Mouse (Mus musculus) lung, postnatal 0 days (tissue): Measurements from ENCODE around the gene Gabre. TPM values are rescaled to one million over a fixed set of nuclear protein-coding genes. Genes with fewer than 3 reads are reported as not detected.

Experiments
- ATAC-seq: fragments of 200-750 bp; cut with Nextera tagmentation; 2 replicates; pipeline ENCODE4 v1.8.0; 2017; ENCODE audit warnings: moderate library complexity
- DNase-seq: peaks from one replicate; pipeline ENCODE4 v3.0.0-alpha.2; 2016; ENCODE audit warnings: low spot score
- H3K27ac ChIP-seq: fragments of 300-500 bp; sonication (generic); 2 replicates; pipeline ENCODE4 v1.5.1; 2014; ENCODE audit warnings: antibody characterized with exemption, mild to moderate bottlenecking, low read length, mixed read lengths
- H3K27me3 ChIP-seq: fragments of 300-500 bp; sonication (generic); replicated peaks from 2 replicates; pipeline ENCODE4 v1.6.1; 2014; ENCODE audit warnings: low read length, mixed read lengths; ENCODE audit not compliant: insufficient read depth
- H3K36me3 ChIP-seq: fragments of 300-500 bp; sonication (generic); 2 replicates; pipeline ENCODE4 v1.6.1; 2014; ENCODE audit warnings: low read length, mixed read lengths; ENCODE audit not compliant: insufficient read depth
- H3K4me1 ChIP-seq: fragments of 300-500 bp; sonication (generic); 2 replicates; pipeline ENCODE4 v1.6.1; 2014; ENCODE audit warnings: antibody characterized with exemption, low read depth, low read length, mixed read lengths; ENCODE audit not compliant: insufficient read depth
- H3K4me2 ChIP-seq: fragments of 300-500 bp; sonication (generic); replicated peaks from 2 replicates; pipeline ENCODE4 v1.6.1; 2014; ENCODE audit warnings: low read depth, mild to moderate bottlenecking, low read length, moderate library complexity, mixed read lengths
- H3K4me3 ChIP-seq: fragments of 300-500 bp; sonication (generic); 2 replicates; pipeline ENCODE4 v1.5.1; 2014; ENCODE audit warnings: low read depth, low read length
- H3K9ac ChIP-seq: fragments of 300-500 bp; sonication (generic); replicated peaks from 2 replicates; pipeline ENCODE4 v1.6.1; 2014; ENCODE audit warnings: low read depth, mild to moderate bottlenecking
- H3K9me3 ChIP-seq: fragments of 300-500 bp; sonication (generic); 2 replicates; pipeline ENCODE4 v1.6.1; 2016; ENCODE audit warnings: low read length, mixed read lengths
- CTCF ChIP-seq: IDR thresholded peaks from 2 replicates; pipeline ENCODE4 v1.5.1; 2016; ENCODE audit warnings: antibody characterized with exemption, mild to moderate bottlenecking
- EP300 ChIP-seq: IDR thresholded peaks from 2 replicates; pipeline ENCODE4 v1.6.1; 2016; ENCODE audit warnings: antibody characterized with exemption, mild to moderate bottlenecking, control low read depth
- WGBS: fragments of 180-500 bp; shearing (Covaris S2); extraction: QIAGEN DNeasy Blood & Tissue Kit; methylation state at CpG from one replicate; pipeline ENCODE4 v1.1.7; 2014; 5-methylcytosine and 5-hydroxymethylcytosine counted together
- microRNA counts: library from miRNA; unstranded; fragments of <30 nt; microRNA quantifications from one replicate; lab custom pipeline; 2015
- microRNA-seq: library from miRNA; unstranded; fragments of <30 nt; microRNA quantifications from one replicate; pipeline ENCODE4, GENCODE M21; 2016
- polyA plus RNA-seq: library from polyadenylated mRNA; unstranded; fragments of >200 nt; fragmentation: Nextera tagmentation; extraction: Ambion mirVana; gene quantifications from 2 replicates; pipeline ENCODE4 v1.2.1, GENCODE M21; 2015

Gene Gabre
- 1.8 and 3.1 TPM in 2 replicates for polyA plus RNA-seq

DNA sequence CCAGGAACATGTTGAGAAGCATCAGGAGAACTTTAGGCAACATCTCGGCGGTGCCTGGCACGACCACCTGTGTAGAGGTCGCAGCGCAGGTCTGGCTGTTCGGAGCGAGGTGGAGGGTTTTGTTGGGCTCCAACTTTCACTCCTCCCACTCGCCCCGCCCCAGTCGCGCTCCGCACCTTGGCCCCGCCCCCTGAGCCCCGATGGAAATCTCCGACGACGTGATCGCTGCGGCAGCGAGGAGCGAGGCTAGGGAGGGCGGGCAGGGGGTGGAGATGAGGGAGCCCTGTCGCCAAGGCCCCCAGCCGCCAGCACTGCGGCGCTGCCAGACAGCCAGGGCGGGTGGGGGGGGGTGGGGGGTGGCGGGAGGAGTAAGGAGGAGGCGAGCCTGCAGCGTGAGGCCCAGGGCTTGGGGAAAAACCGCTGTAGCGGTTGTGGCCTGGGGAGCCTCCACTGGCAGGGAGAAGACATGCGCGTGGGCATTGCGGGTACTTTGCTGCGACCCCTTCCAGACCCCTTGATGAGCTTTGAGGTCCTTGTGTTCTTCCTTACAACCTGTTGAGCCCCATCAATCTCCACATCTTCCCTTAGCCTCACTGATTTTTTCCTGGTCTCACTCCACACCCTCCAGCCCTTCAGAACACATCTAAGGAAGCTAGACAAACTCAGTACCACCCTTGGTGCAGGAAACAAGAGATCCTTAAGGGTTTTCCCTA, at the start of gene Gabre:
Gene Gabre, minus strand, starts transcription at position 145 of the 713 bp plus-strand sequence.
- Histone ChIP-seq H3K27me3 (no peaks in the 10 kb centered on the region), H3K9me3 (no peaks in the 10 kb centered on the region), H3K27ac (no peak within 1 kb of the TSS), H3K4me1 (no peaks in the 10 kb centered on the region), H3K4me3 (peak within 1 kb of the TSS; percentile 43), H3K36me3 (no peaks in the 10 kb centered on the region), H3K9ac (no peak within 1 kb of the TSS), H3K4me2 (peak within 1 kb of the TSS; percentile 64)
- DNase-seq (peak; percentile 57), ATAC-seq (peak; percentile 87)
- WGBS: 16% methylated on average over 10 of the region's 36 CpGs
- TF ChIP-seq CTCF (no peak), EP300 (no peak)

GRCm38 (mm10) chrX:72297812-72298211, 23.2 kb upstream of the Gabre start:
- no peaks in the 10 kb centered on the region for H3K36me3 ChIP-seq
- no peak overlapping the region for H3K27ac ChIP-seq
- DNase-seq (no peak), ATAC-seq (no peak)
- no peaks in the 10 kb centered on the region for H3K4me1 ChIP-seq
- H3K9me3 ChIP-seq: no peaks in the 10 kb centered on the region
- no peak overlapping the region for H3K9ac ChIP-seq
- no peaks in the 10 kb centered on the region for H3K27me3 ChIP-seq
- TF ChIP-seq EP300: no peak
- no peak overlapping the region for H3K4me2 ChIP-seq
- WGBS: 64% methylated on average over 2 of the region's 2 CpGs
- no peak overlapping the region for H3K4me3 ChIP-seq

DNA sequence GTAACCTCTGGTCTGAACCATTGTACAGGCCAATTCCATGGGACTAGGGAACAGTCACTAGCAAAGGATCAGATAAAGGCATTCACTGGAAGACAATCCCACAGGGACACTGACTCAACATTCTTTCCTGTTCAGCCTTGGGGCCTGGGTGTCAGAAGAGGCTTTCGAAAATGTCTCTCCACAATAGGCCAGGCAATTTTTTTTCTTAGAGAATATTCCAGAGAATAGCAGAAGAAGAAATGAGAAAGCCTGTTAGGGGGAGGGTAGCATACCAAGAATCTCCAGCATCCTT, 715 bp upstream of the Gabre start:
- WGBS: 89% methylated on average over 1 of the region's 1 CpGs
- no peak overlapping the region for H3K27ac ChIP-seq
- no peak for TF ChIP-seq EP300
- TF ChIP-seq CTCF: no peak
- no peaks in the 10 kb centered on the region for H3K9me3 ChIP-seq
- no peaks in the 10 kb centered on the region for H3K36me3 ChIP-seq
- no peak overlapping the region for H3K4me3 ChIP-seq
- no peak overlapping the region for H3K9ac ChIP-seq
- DNase-seq (no peak), ATAC-seq (no peak)
- H3K4me1 ChIP-seq: no peaks in the 10 kb centered on the region
- H3K4me2 ChIP-seq: peak overlapping the region; percentile 64; the same call in 1 of the 2 replicates
- H3K27me3 ChIP-seq: no peaks in the 10 kb centered on the region

DNA sequence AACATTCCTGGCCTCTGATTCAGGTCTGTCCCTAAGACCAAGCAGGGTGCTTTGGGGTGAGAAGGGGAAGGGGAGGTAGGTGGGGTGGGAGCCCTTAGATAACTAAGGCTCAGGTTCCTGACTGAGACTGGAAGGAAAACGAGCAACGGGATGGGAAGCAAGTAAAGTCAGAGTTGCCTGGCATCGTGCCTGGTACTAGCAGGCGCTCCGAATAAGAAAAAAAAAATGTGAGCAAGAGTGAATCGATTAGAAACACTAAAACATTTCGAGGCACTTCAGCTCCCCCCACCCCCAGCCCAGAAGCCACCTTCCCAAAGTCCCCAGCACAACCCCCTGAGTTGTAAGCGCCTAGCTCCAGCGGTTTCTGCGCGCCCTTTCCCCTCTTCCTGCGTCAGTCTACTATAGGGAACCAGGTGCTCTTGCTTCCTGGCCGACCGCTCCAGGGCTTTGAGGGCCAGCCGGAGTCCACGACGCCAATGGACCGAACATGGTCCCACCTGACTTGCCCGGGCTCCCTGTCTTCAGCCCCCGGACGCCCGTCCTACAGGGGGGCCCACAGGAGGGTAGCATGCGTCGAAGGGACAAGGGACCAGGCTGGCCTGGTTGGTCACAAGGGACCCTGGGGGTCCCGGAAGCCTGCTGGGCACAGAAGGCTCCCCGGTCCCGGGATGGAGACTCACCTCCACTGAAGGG, 491 bp downstream of the Gabre start:
- Histone ChIP-seq H3K36me3 (no peaks in the 10 kb centered on the region), H3K27me3 (no peaks in the 10 kb centered on the region), H3K4me2 (peak overlapping the region; percentile 64), H3K4me1 (no peaks in the 10 kb centered on the region), H3K9me3 (no peaks in the 10 kb centered on the region), H3K9ac (no peak overlapping the region), H3K4me3 (peak overlapping the region; percentile 43), H3K27ac (no peak overlapping the region)
- 16% methylated on average over 21 of the region's 27 CpGs for WGBS
- peak; percentile 52 for ATAC-seq
- DNase-seq: peak; percentile 10
- TF ChIP-seq EP300 (no peak), CTCF (no peak)

- no peaks in the 10 kb centered on the region for H3K36me3 ChIP-seq
- H3K27ac ChIP-seq: no peak overlapping the region
- H3K4me2 ChIP-seq: no peak overlapping the region
- no peaks in the 10 kb centered on the region for H3K9me3 ChIP-seq
- H3K4me1 ChIP-seq: no peaks in the 10 kb centered on the region
- TF ChIP-seq CTCF (no peak), EP300 (no peak)
- H3K9ac ChIP-seq: no peak overlapping the region
- no peaks in the 10 kb centered on the region for H3K27me3 ChIP-seq
- ATAC-seq: no peak
- DNase-seq: no peak
- no peak overlapping the region for H3K4me3 ChIP-seq
- WGBS: 84% methylated on average over 10 of the region's 11 CpGs
These were observed 4.0 kb downstream of the Gabre start for GRCm38 (mm10) chrX:72270637-72271036.

DNA sequence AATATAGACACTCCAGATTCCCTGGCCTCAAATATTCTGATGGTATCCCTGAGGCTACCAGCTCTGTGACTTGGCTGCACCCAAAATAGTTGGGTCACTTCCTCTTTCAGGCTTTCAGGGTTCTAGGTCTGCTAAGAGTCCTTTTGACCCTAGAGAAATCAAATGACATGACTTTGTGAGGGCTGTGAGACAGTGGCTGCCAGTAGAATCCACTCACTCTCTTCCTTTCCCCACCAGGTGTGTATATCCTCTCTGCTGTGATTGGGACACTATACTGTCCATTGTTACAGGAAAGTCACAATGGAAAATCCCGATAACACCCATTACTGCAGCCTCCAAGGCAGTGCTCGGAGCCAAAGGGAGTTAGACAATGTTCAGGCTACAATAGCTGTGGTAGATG, 52.9 kb downstream of the Gabre start, which contains the start of gene Magea4:
Gene Magea4, plus strand, starts transcription at position 301 of the 400 bp plus-strand sequence.
- no peak for ATAC-seq
- H3K9ac ChIP-seq: no peak within 1 kb of the TSS
- TF ChIP-seq CTCF (no peak), EP300 (no peak)

More for the DNA sequence above, 52.9 kb downstream of the Gabre start, which contains the start of gene Magea4:
- DNase-seq: no peak
- H3K4me2 ChIP-seq: no peak within 1 kb of the TSS
- H3K4me3 ChIP-seq: no peak within 1 kb of the TSS
- H3K27ac ChIP-seq: no peak within 1 kb of the TSS
- no peaks in the 10 kb centered on the region for H3K9me3 ChIP-seq
- 74% methylated on average over 2 of the region's 2 CpGs for WGBS
- no peaks in the 10 kb centered on the region for H3K36me3 ChIP-seq
- no peaks in the 10 kb centered on the region for H3K4me1 ChIP-seq
- H3K27me3 ChIP-seq: no peaks in the 10 kb centered on the region

MicroRNA genes within 50 kb of the gene (microRNA counts, 519-probe panel; counts per million panel counts)
- microRNA mmu-miR-224 (lab: Ali Mortazavi, UCI) (not detected), microRNA mmu-miR-452 (lab: Ali Mortazavi, UCI) (not detected)

Small RNA genes lying within 50 kb of the gene (microRNA-seq; reads per million reads assigned to microRNA genes)
- gene Mir224: 351 reads per million, percentile 64 among the genes with 10 or more reads in this experiment
- gene Mir452: 26.2 reads per million, percentile 32 among the genes with 10 or more reads in this experiment

Other genes starting within 250 kb of the Gabre start
- not detected in 2 replicates for gene Magea4, start 52.8 kb downstream of the Gabre start, polyA plus RNA-seq
- not detected in 2 replicates for gene Magea10, start 112.1 kb upstream of the Gabre start, polyA plus RNA-seq